Mouse (Mus musculus): Measurements from ENCODE around the gene Pip. TPM values are rescaled to one million over a fixed set of nuclear protein-coding genes. Genes with fewer than 3 reads are reported as not detected.

The Pip gene
- not detected in 2 replicates for polyA plus RNA-seq (2011; ENCODE audit: insufficient read length, low read depth, missing spikeins)

GRCm38 (mm10) chr6:41847235-41847634, at the start of gene Pip:
TSS of gene Pip (plus strand) at chr6:41847535.
- TF ChIP-seq CTCF (IDR thresholded peaks at IDR 0.05; ENCODE audit: borderline replicate concordance, insufficient read depth, low read length), result no peak
- no peak for TF ChIP-seq POLR2A (IDR thresholded peaks at IDR 0.05; ENCODE audit: low read depth, low read length)
- no peaks in the 10 kb centered on the region for H3K4me1 ChIP-seq (ENCODE audit: control insufficient read depth, insufficient read depth, low read length)
- no peak within 1 kb of the TSS for H3K4me3 ChIP-seq (ENCODE audit: insufficient read depth, low read length)
- no peak within 1 kb of the TSS for H3K27ac ChIP-seq (ENCODE audit: insufficient read depth, low read length)

- Histone ChIP-seq H3K4me1 (ENCODE audit: control insufficient read depth, insufficient read depth, low read length) (no peaks in the 10 kb centered on the region), H3K27ac (ENCODE audit: insufficient read depth, low read length) (no peak overlapping the region), H3K4me3 (ENCODE audit: insufficient read depth, low read length) (no peak overlapping the region)
- no peak for TF ChIP-seq CTCF (IDR thresholded peaks at IDR 0.05; ENCODE audit: borderline replicate concordance, insufficient read depth, low read length)
- TF ChIP-seq POLR2A (IDR thresholded peaks at IDR 0.05; ENCODE audit: low read depth, low read length), result no peak
Observed at GRCm38 (mm10) chr6:41824086-41824485, 23.2 kb upstream of the Pip start.

GRCm38 (mm10) chr6:41829516-41829915, 17.8 kb upstream of the Pip start:
- H3K27ac ChIP-seq (ENCODE audit: insufficient read depth, low read length), result no peak overlapping the region
- H3K4me3 ChIP-seq (ENCODE audit: insufficient read depth, low read length), result no peak overlapping the region
- no peaks in the 10 kb centered on the region for H3K4me1 ChIP-seq (ENCODE audit: control insufficient read depth, insufficient read depth, low read length)
- TF ChIP-seq POLR2A (IDR thresholded peaks at IDR 0.05; ENCODE audit: low read depth, low read length) (no peak), CTCF (IDR thresholded peaks at IDR 0.05; ENCODE audit: borderline replicate concordance, insufficient read depth, low read length) (no peak)

GRCm38 (mm10) chr6:41852689-41853088, 5.4 kb downstream of the Pip start, which contains the start of gene Sval2:
TSS of gene Sval2 (plus strand) at chr6:41852989.
- Histone ChIP-seq H3K27ac (ENCODE audit: insufficient read depth, low read length) (no peak within 1 kb of the TSS), H3K4me1 (ENCODE audit: control insufficient read depth, insufficient read depth, low read length) (no peaks in the 10 kb centered on the region), H3K4me3 (ENCODE audit: insufficient read depth, low read length) (no peak within 1 kb of the TSS)
- TF ChIP-seq POLR2A (IDR thresholded peaks at IDR 0.05; ENCODE audit: low read depth, low read length) (no peak), CTCF (IDR thresholded peaks at IDR 0.05; ENCODE audit: borderline replicate concordance, insufficient read depth, low read length) (no peak)

- no peak for TF ChIP-seq POLR2A (IDR thresholded peaks at IDR 0.05; ENCODE audit: low read depth, low read length)
- no peak for TF ChIP-seq CTCF (IDR thresholded peaks at IDR 0.05; ENCODE audit: borderline replicate concordance, insufficient read depth, low read length)
- Histone ChIP-seq H3K4me1 (ENCODE audit: control insufficient read depth, insufficient read depth, low read length) (no peaks in the 10 kb centered on the region), H3K4me3 (ENCODE audit: insufficient read depth, low read length) (no peak overlapping the region), H3K27ac (ENCODE audit: insufficient read depth, low read length) (no peak overlapping the region)
Observed at GRCm38 (mm10) chr6:41864038-41864437, 16.7 kb downstream of the Pip start.

Other genes starting within 250 kb of the Pip start
- gene Ephb6, start 242.1 kb upstream of the Pip start, polyA plus RNA-seq (2011; ENCODE audit: insufficient read length, low read depth, missing spikeins), result 3.1 and 5.6 TPM in 2 replicates
- not detected in 2 replicates for gene Trpv6, start 211.1 kb upstream of the Pip start, polyA plus RNA-seq (2011; ENCODE audit: insufficient read length, low read depth, missing spikeins)
- gene Trpv5, start 166.8 kb upstream of the Pip start, polyA plus RNA-seq (2011; ENCODE audit: insufficient read length, low read depth, missing spikeins), result not detected in 2 replicates
- gene Llcfc1, start 163.1 kb upstream of the Pip start, polyA plus RNA-seq (2011; ENCODE audit: insufficient read length, low read depth, missing spikeins), result not detected in 2 replicates
- not detected in 2 replicates for gene Kel, start 143.2 kb upstream of the Pip start, polyA plus RNA-seq (2011; ENCODE audit: insufficient read length, low read depth, missing spikeins)
- gene Olfr459, start 72.4 kb upstream of the Pip start, polyA plus RNA-seq (2011; ENCODE audit: insufficient read length, low read depth, missing spikeins), result not detected in 2 replicates
- gene Sval2, start 5.5 kb downstream of the Pip start, polyA plus RNA-seq (2011; ENCODE audit: insufficient read length, low read depth, missing spikeins), result not detected in 2 replicates
- not detected in 2 replicates for gene Sval1, start 104.1 kb downstream of the Pip start, polyA plus RNA-seq (2011; ENCODE audit: insufficient read length, low read depth, missing spikeins)
- not detected in 2 replicates for gene Sval3, start 120.6 kb downstream of the Pip start, polyA plus RNA-seq (2011; ENCODE audit: insufficient read length, low read depth, missing spikeins)
- not detected in 2 replicates for gene Sva, start 190.9 kb downstream of the Pip start, polyA plus RNA-seq (2011; ENCODE audit: insufficient read length, low read depth, missing spikeins)